11 mouse cellular contexts compared by ENCODE assay signal in genomic region chr11:46298889-46299785, GRCm38 (mm10). TPM values are rescaled to one million over a fixed set of nuclear protein-coding genes. Genes with fewer than 3 reads are reported as not detected.
DNase-seq lines count a peak whose midpoint lies in the region; ATAC-seq and TF ChIP-seq lines count a peak whose summit lies in the region.
"Had no signal": no experiment of that assay in that cellular context is flagged by ENCODE, and none has a peak within 500 bp of the region (broad histone marks: within the 10 kb centered on the region; RNA-seq: fewer than 3 reads in every experiment).

No protein-coding gene starts in this region.

- 43% methylated on average over 13 of the region's 13 CpGs for WGBS in intestine, embryonic 14.5 days
- WGBS in intestine, embryonic 16.5 days, result 51% methylated on average over 13 of the region's 13 CpGs
- 48% methylated on average over 13 of the region's 13 CpGs for WGBS in stomach, embryonic 15.5 days
- 43% methylated on average over 13 of the region's 13 CpGs for WGBS in stomach, postnatal 0 days
- 78% methylated on average over 13 of the region's 13 CpGs for WGBS in forebrain, embryonic 15.5 days

- peaks cover 9% of the 10 kb centered on the region; the same call in 1 of the 2 replicates for H3K4me1 ChIP-seq in intestine, embryonic 14.5 days (replicated peaks; ENCODE audit: control insufficient read depth, insufficient read depth, low read length)
- peaks cover 3% of the 10 kb centered on the region; the same call in 1 of the 2 replicates for H3K4me1 ChIP-seq in intestine, embryonic 16.5 days (ENCODE audit: control insufficient read depth, insufficient read depth, low read length)
- H3K4me1 ChIP-seq in stomach, embryonic 15.5 days, result peaks cover 7% of the 10 kb centered on the region; the same call in 1 of the 2 replicates
- no peaks in the 10 kb centered on the region for H3K4me1 ChIP-seq in stomach, postnatal 0 days (replicated peaks; ENCODE audit: control insufficient read depth, insufficient read depth)
- peaks cover 11% of the 10 kb centered on the region for H3K4me1 ChIP-seq in forebrain, embryonic 15.5 days

- no peak for TF ChIP-seq CTCF in stomach, postnatal 0 days (IDR thresholded peaks at IDR 0.05; ENCODE audit: low read depth)

- no peaks in the 10 kb centered on the region for H3K9me3 ChIP-seq in intestine, embryonic 14.5 days (ENCODE audit: control insufficient read depth, low read length)
- H3K9me3 ChIP-seq in intestine, embryonic 16.5 days (ENCODE audit: control insufficient read depth, low read length), result no peaks in the 10 kb centered on the region
- no peaks in the 10 kb centered on the region for H3K9me3 ChIP-seq in stomach, embryonic 15.5 days
- no peaks in the 10 kb centered on the region for H3K9me3 ChIP-seq in stomach, postnatal 0 days (ENCODE audit: control insufficient read depth, low read length)
- no peaks in the 10 kb centered on the region for H3K9me3 ChIP-seq in forebrain, embryonic 15.5 days
- H3K9me3 ChIP-seq: neural tube, embryonic 13.5 days had no signal

- H3K9ac ChIP-seq in intestine, embryonic 14.5 days (ENCODE audit: low read length), result no peak overlapping the region
- H3K9ac ChIP-seq in intestine, embryonic 16.5 days (ENCODE audit: low read depth, low read length), result no peak overlapping the region
- H3K9ac ChIP-seq in stomach, embryonic 15.5 days, result no peak overlapping the region
- no peak overlapping the region for H3K9ac ChIP-seq in stomach, postnatal 0 days (ENCODE audit: low read length)
- no peak overlapping the region for H3K9ac ChIP-seq in forebrain, embryonic 15.5 days (replicated peaks)
- H3K9ac ChIP-seq: neural tube, embryonic 13.5 days had no signal

- no peak for ATAC-seq in intestine, embryonic 14.5 days (replicated peaks; ENCODE audit: low FRiP score, low TSS enrichment, low read depth)
- ATAC-seq in intestine, embryonic 16.5 days, result no peak
- ATAC-seq in stomach, embryonic 15.5 days (ENCODE audit: insufficient read depth, low FRiP score, low read depth), result no peak
- no peak for ATAC-seq in stomach, postnatal 0 days (ENCODE audit: low FRiP score, low TSS enrichment)
- peak; percentile 71 for ATAC-seq in common myeloid progenitor, adult 5-6 weeks (replicated peaks; ENCODE audit: low read depth, poor library complexity, severe bottlenecking)
- ATAC-seq in forebrain, embryonic 15.5 days (replicated peaks), result no peak

- H3K4me2 ChIP-seq in intestine, embryonic 14.5 days (ENCODE audit: low read length), result no peak overlapping the region
- H3K4me2 ChIP-seq in intestine, embryonic 16.5 days (ENCODE audit: low read depth, low read length), result no peak overlapping the region
- H3K4me2 ChIP-seq in stomach, embryonic 15.5 days, result no peak overlapping the region
- no peak overlapping the region for H3K4me2 ChIP-seq in stomach, postnatal 0 days (replicated peaks; ENCODE audit: low read depth)
- H3K4me2 ChIP-seq in forebrain, embryonic 15.5 days (replicated peaks), result no peak overlapping the region
- H3K4me2 ChIP-seq: neural tube, embryonic 13.5 days had no signal

- H3K27ac ChIP-seq in intestine, embryonic 14.5 days (ENCODE audit: low read depth), result 0 out of 2 replicates have a peak overlapping the region, but pooled peaks have one; percentile 38
- no peak overlapping the region for H3K27ac ChIP-seq in intestine, embryonic 16.5 days (ENCODE audit: low read length)
- peak overlapping the region; percentile 21; the same call in 1 of the 2 replicates for H3K27ac ChIP-seq in stomach, embryonic 15.5 days
- H3K27ac ChIP-seq in stomach, postnatal 0 days (replicated peaks), result no peak overlapping the region
- H3K27ac ChIP-seq in forebrain, embryonic 15.5 days (replicated peaks), result no peak overlapping the region; the same call in 1 of the 2 replicates
- H3K27ac ChIP-seq: neural tube, embryonic 13.5 days had no signal

- TF ChIP-seq EP300 in stomach, postnatal 0 days (optimal IDR thresholded peaks at IDR 0.05), result no peak

- no peaks in the 10 kb centered on the region for H3K36me3 ChIP-seq in intestine, embryonic 14.5 days (ENCODE audit: control insufficient read depth, insufficient read depth, low read length)
- no peaks in the 10 kb centered on the region for H3K36me3 ChIP-seq in intestine, embryonic 16.5 days (ENCODE audit: control insufficient read depth, insufficient read depth, low read length)
- no peaks in the 10 kb centered on the region for H3K36me3 ChIP-seq in stomach, embryonic 15.5 days
- H3K36me3 ChIP-seq in stomach, postnatal 0 days (ENCODE audit: control insufficient read depth, insufficient read depth, low read length), result no peaks in the 10 kb centered on the region
- H3K36me3 ChIP-seq in splenic B cell, adult 2 months (ENCODE audit: control insufficient read depth, insufficient read depth, low read length, poor library complexity, severe bottlenecking), result no peaks in the 10 kb centered on the region; the same call in 1 of the 2 replicates
- H3K36me3 ChIP-seq in forebrain, embryonic 15.5 days, result no peaks in the 10 kb centered on the region

- no peak for DNase-seq in intestine, embryonic 14.5 days (ENCODE audit: low spot score)
- no peak for DNase-seq in stomach, postnatal 0 days (ENCODE audit: low spot score)
- peak; percentile 46 for DNase-seq in splenic B cell, adult 2 months (ENCODE audit: low read depth, low spot score)
- no peak for DNase-seq in spleen, adult 12 weeks (ENCODE audit: low spot score)
- DNase-seq: layer of hippocampus, adult 9-11 months; lung, postnatal 14 days had no signal

- H3K27me3 ChIP-seq in intestine, embryonic 14.5 days (replicated peaks; ENCODE audit: control insufficient read depth, insufficient read depth, low read length), result no peaks in the 10 kb centered on the region
- H3K27me3 ChIP-seq in intestine, embryonic 16.5 days (replicated peaks; ENCODE audit: control insufficient read depth, insufficient read depth, low read length), result no peaks in the 10 kb centered on the region
- H3K27me3 ChIP-seq in stomach, embryonic 15.5 days (replicated peaks), result no peaks in the 10 kb centered on the region
- H3K27me3 ChIP-seq in stomach, postnatal 0 days (ENCODE audit: control insufficient read depth, insufficient read depth, low read length), result no peaks in the 10 kb centered on the region
- no peaks in the 10 kb centered on the region for H3K27me3 ChIP-seq in splenic B cell, adult 2 months (ENCODE audit: control insufficient read depth, insufficient read depth, low read length, poor library complexity, severe bottlenecking)
- H3K27me3 ChIP-seq in forebrain, embryonic 15.5 days, result no peaks in the 10 kb centered on the region
- H3K27me3 ChIP-seq: neural tube, embryonic 13.5 days had no signal

- H3K4me3 ChIP-seq in intestine, embryonic 14.5 days (ENCODE audit: low read depth, low read length), result no peak overlapping the region
- H3K4me3 ChIP-seq in intestine, embryonic 16.5 days (ENCODE audit: low read length), result no peak overlapping the region
- no peak overlapping the region for H3K4me3 ChIP-seq in stomach, embryonic 15.5 days (replicated peaks)
- H3K4me3 ChIP-seq in stomach, postnatal 0 days (ENCODE audit: low read depth, low read length), result no peak overlapping the region
- no peak overlapping the region for H3K4me3 ChIP-seq in forebrain, embryonic 15.5 days
- H3K4me3 ChIP-seq: neural tube, embryonic 13.5 days had no signal

RNA-seq across cellular contexts. Expression of gene Cyfip2, which starts 13.5 kb away (rescaled TPM):
- polyA plus RNA-seq in intestine, embryonic 14.5 days (2014; fragmentation: Nextera tagmentation; extraction: Ambion mirVana), result 13.4 and 15.0 TPM in 2 replicates
- 5.2 and 5.7 TPM in 2 replicates for polyA plus RNA-seq in intestine, embryonic 16.5 days (2015; fragmentation: Nextera tagmentation; extraction: Ambion mirVana)
- polyA plus RNA-seq in stomach, embryonic 15.5 days (2015; fragmentation: Nextera tagmentation; extraction: Ambion mirVana), result 7.3 and 10.0 TPM in 2 replicates
- 2.8 and 3.0 TPM in 2 replicates for polyA plus RNA-seq in stomach, postnatal 0 days (2015; fragmentation: Nextera tagmentation; extraction: Ambion mirVana)
- 52.5 and 69.0 TPM in 2 replicates for total RNA-seq in common myeloid progenitor, adult 5-6 weeks (2017)
- polyA plus RNA-seq in forebrain, embryonic 15.5 days (2015; fragmentation: Nextera tagmentation; extraction: Ambion mirVana), result 74.8 and 80.7 TPM in 2 replicates

Comparison
In these comparisons a context has a peak if more than half of its experiments do, and no peak if none do; other contexts are left out.
1. H3K27ac ChIP-seq: peak in intestine, embryonic 14.5 days (single experiment) and stomach, embryonic 15.5 days (single experiment); none in intestine, embryonic 16.5 days (single experiment), stomach, postnatal 0 days (single experiment) and forebrain, embryonic 15.5 days (single experiment).